Mouse (Mus musculus): Measurements from ENCODE around the gene Tubg1. TPM values are rescaled to one million over a fixed set of nuclear protein-coding genes. Genes with fewer than 3 reads are reported as not detected.
A peak's percentile ranks its signal among the peaks of the same experiment; 100 is the strongest.

Gene Tubg1
- polyA plus RNA-seq, 1 experiment from 2014 or later: 145 TPM

GRCm38 (mm10) chr11:101085617-101086322, 34.0 kb upstream of the Tubg1 start:
- DNase-seq (ENCODE audit: low spot score): no peak
- no peak overlapping the region for H3K27ac ChIP-seq
- H3K36me3 ChIP-seq: peaks cover 46% of the 10 kb centered on the region
- no peaks in the 10 kb centered on the region for H3K9me3 ChIP-seq (replicated peaks)
- H3K27me3 ChIP-seq (ENCODE audit: low read depth, poor library complexity, severe bottlenecking): peaks cover 12% of the 10 kb centered on the region
- H3K4me1 ChIP-seq: peaks cover 44% of the 10 kb centered on the region
- 95% methylated on average over 18 of the region's 18 CpGs for WGBS
- H3K4me3 ChIP-seq: 0 out of 2 replicates have a peak overlapping the region, but pooled peaks have one; percentile 84

- H3K4me3 ChIP-seq: peak overlapping the region; percentile 84
- DNase-seq (ENCODE audit: low spot score): no peak
- peaks cover 44% of the 10 kb centered on the region for H3K4me1 ChIP-seq
- H3K27ac ChIP-seq: peak overlapping the region; percentile 84; the same call in 1 of the 2 replicates
- no peaks in the 10 kb centered on the region for H3K9me3 ChIP-seq (replicated peaks)
- peaks cover 51% of the 10 kb centered on the region for H3K36me3 ChIP-seq
- H3K27me3 ChIP-seq (ENCODE audit: low read depth, poor library complexity, severe bottlenecking): peaks cover 6% of the 10 kb centered on the region
- 84% methylated on average over 6 of the region's 6 CpGs for WGBS
These were observed 33.4 kb upstream of the Tubg1 start for GRCm38 (mm10) chr11:101086323-101086674.

GRCm38 (mm10) chr11:101086756-101087681, 32.7 kb upstream of the Tubg1 start, which contains the start of gene Mlx:
TSS of gene Mlx (plus strand) at chr11:101087277.
- Histone ChIP-seq H3K9me3 (replicated peaks) (no peaks in the 10 kb centered on the region), H3K36me3 (peaks cover 58% of the 10 kb centered on the region), H3K27ac (peak within 1 kb of the TSS; percentile 84), H3K4me3 (peak within 1 kb of the TSS; percentile 84), H3K27me3 (ENCODE audit: low read depth, poor library complexity, severe bottlenecking) (no peaks in the 10 kb centered on the region), H3K4me1 (peaks cover 40% of the 10 kb centered on the region)
- 2% methylated on average over 52 of the region's 52 CpGs for WGBS
- peak; percentile 89 for DNase-seq (ENCODE audit: low spot score)

GRCm38 (mm10) chr11:101087682-101088055, 32.1 kb upstream of the Tubg1 start:
- no peak for DNase-seq (ENCODE audit: low spot score)
- 11% methylated on average over 8 of the region's 8 CpGs for WGBS

GRCm38 (mm10) chr11:101089931-101090330, 29.8 kb upstream of the Tubg1 start:
- H3K4me3 ChIP-seq: no peak overlapping the region
- WGBS: 98% methylated on average over 1 of the region's 1 CpGs

More at GRCm38 (mm10) chr11:101087682-101088055, 32.1 kb upstream of the Tubg1 start:
- H3K4me1 ChIP-seq: peaks cover 40% of the 10 kb centered on the region
- peak overlapping the region; percentile 84 for H3K27ac ChIP-seq
- no peaks in the 10 kb centered on the region for H3K27me3 ChIP-seq (ENCODE audit: low read depth, poor library complexity, severe bottlenecking)
- no peaks in the 10 kb centered on the region for H3K9me3 ChIP-seq (replicated peaks)
- H3K4me3 ChIP-seq: peak overlapping the region; percentile 84
- peaks cover 65% of the 10 kb centered on the region for H3K36me3 ChIP-seq

GRCm38 (mm10) chr11:101094930-101095313, 24.8 kb upstream of the Tubg1 start:
- H3K36me3 ChIP-seq: peaks cover 78% of the 10 kb centered on the region
- peaks cover 21% of the 10 kb centered on the region for H3K4me1 ChIP-seq
- peak overlapping the region; percentile 81 for H3K4me3 ChIP-seq
- DNase-seq (ENCODE audit: low spot score): no peak
- H3K9me3 ChIP-seq (replicated peaks): no peaks in the 10 kb centered on the region
- H3K27ac ChIP-seq: peak overlapping the region; percentile 85
- no peaks in the 10 kb centered on the region for H3K27me3 ChIP-seq (ENCODE audit: low read depth, poor library complexity, severe bottlenecking)
- 1% methylated on average over 18 of the region's 18 CpGs for WGBS

More at GRCm38 (mm10) chr11:101089931-101090330, 29.8 kb upstream of the Tubg1 start:
- H3K27me3 ChIP-seq (ENCODE audit: low read depth, poor library complexity, severe bottlenecking): no peaks in the 10 kb centered on the region
- H3K9me3 ChIP-seq (replicated peaks): no peaks in the 10 kb centered on the region
- H3K36me3 ChIP-seq: peaks cover 72% of the 10 kb centered on the region
- H3K4me1 ChIP-seq: peaks cover 40% of the 10 kb centered on the region
- DNase-seq (ENCODE audit: low spot score): no peak
- no peak overlapping the region for H3K27ac ChIP-seq

- H3K36me3 ChIP-seq: peaks cover 78% of the 10 kb centered on the region
- WGBS: under 1% methylated on average over 43 of the region's 43 CpGs
- no peaks in the 10 kb centered on the region for H3K27me3 ChIP-seq (ENCODE audit: low read depth, poor library complexity, severe bottlenecking)
- H3K9me3 ChIP-seq (replicated peaks): no peaks in the 10 kb centered on the region
- peak; percentile 96 for DNase-seq (ENCODE audit: low spot score)
- peak within 1 kb of the TSS; percentile 85 for H3K27ac ChIP-seq
- H3K4me3 ChIP-seq: peak within 1 kb of the TSS; percentile 81
- peaks cover 21% of the 10 kb centered on the region for H3K4me1 ChIP-seq
These were observed 24.3 kb upstream of the Tubg1 start, which contains the start of gene Psmc3ip for GRCm38 (mm10) chr11:101095314-101096024. TSS of gene Psmc3ip (minus strand) at chr11:101095436.

- WGBS: 94% methylated on average over 8 of the region's 8 CpGs
- no peaks in the 10 kb centered on the region for H3K27me3 ChIP-seq (ENCODE audit: low read depth, poor library complexity, severe bottlenecking)
- H3K4me1 ChIP-seq: peaks cover 21% of the 10 kb centered on the region
- H3K4me3 ChIP-seq: no peak overlapping the region
- H3K9me3 ChIP-seq (replicated peaks): no peaks in the 10 kb centered on the region
- no peak for DNase-seq (ENCODE audit: low spot score)
- H3K36me3 ChIP-seq: peaks cover 75% of the 10 kb centered on the region
- no peak overlapping the region for H3K27ac ChIP-seq
These were observed 21.5 kb upstream of the Tubg1 start for GRCm38 (mm10) chr11:101098231-101098630.

GRCm38 (mm10) chr11:101103011-101103410, 16.7 kb upstream of the Tubg1 start:
- DNase-seq (ENCODE audit: low spot score): no peak
- no peaks in the 10 kb centered on the region for H3K27me3 ChIP-seq (ENCODE audit: low read depth, poor library complexity, severe bottlenecking)
- no peak overlapping the region for H3K27ac ChIP-seq
- 86% methylated on average over 5 of the region's 5 CpGs for WGBS
- H3K4me3 ChIP-seq: no peak overlapping the region
- no peaks in the 10 kb centered on the region for H3K4me1 ChIP-seq
- H3K36me3 ChIP-seq: peaks cover 83% of the 10 kb centered on the region
- H3K9me3 ChIP-seq (replicated peaks): no peaks in the 10 kb centered on the region

- Histone ChIP-seq H3K27me3 (ENCODE audit: low read depth, poor library complexity, severe bottlenecking) (no peaks in the 10 kb centered on the region), H3K27ac (no peak overlapping the region), H3K36me3 (peaks cover 47% of the 10 kb centered on the region), H3K9me3 (replicated peaks) (no peaks in the 10 kb centered on the region), H3K4me3 (no peak overlapping the region), H3K4me1 (no peaks in the 10 kb centered on the region)
- DNase-seq (ENCODE audit: low spot score): no peak
- WGBS: 89% methylated on average over 4 of the region's 4 CpGs
These were observed 10.4 kb upstream of the Tubg1 start for GRCm38 (mm10) chr11:101109351-101109750.

GRCm38 (mm10) chr11:101110708-101111107, 9.0 kb upstream of the Tubg1 start:
- Histone ChIP-seq H3K4me3 (no peak overlapping the region), H3K9me3 (replicated peaks) (no peaks in the 10 kb centered on the region), H3K27ac (no peak overlapping the region), H3K36me3 (peaks cover 45% of the 10 kb centered on the region), H3K27me3 (ENCODE audit: low read depth, poor library complexity, severe bottlenecking) (no peaks in the 10 kb centered on the region), H3K4me1 (no peaks in the 10 kb centered on the region)
- no peak for DNase-seq (ENCODE audit: low spot score)
- WGBS: 60% methylated on average over 5 of the region's 5 CpGs

GRCm38 (mm10) chr11:101111178-101111577, 8.6 kb upstream of the Tubg1 start:
- 94% methylated on average over 4 of the region's 4 CpGs for WGBS

More at GRCm38 (mm10) chr11:101111178-101111577, 8.6 kb upstream of the Tubg1 start:
- Histone ChIP-seq H3K9me3 (replicated peaks) (no peaks in the 10 kb centered on the region), H3K4me1 (0 out of 2 replicates have a peak, but pooled peaks cover 2% of the 10 kb centered on the region), H3K27ac (no peak overlapping the region), H3K27me3 (ENCODE audit: low read depth, poor library complexity, severe bottlenecking) (no peaks in the 10 kb centered on the region), H3K4me3 (no peak overlapping the region), H3K36me3 (peaks cover 45% of the 10 kb centered on the region)
- DNase-seq (ENCODE audit: low spot score): no peak
